Mouse (Mus musculus): ENCODE results near the gene Col25a1.

- TF ChIP-seq POLR2A (IDR thresholded peaks at IDR 0.05; ENCODE audit: extremely low read depth, insufficient read depth, low read length) (no peak), CTCF (IDR thresholded peaks at IDR 0.05; ENCODE audit: extremely low read depth, insufficient read depth, low read length) (no peak)
Measured at GRCm38 (mm10) chr3:130354399-130355039, 223.2 kb downstream of the Col25a1 start.
